Comparison of ENCODE assay signal across 9 mouse cellular contexts in the genomic region with DNA sequence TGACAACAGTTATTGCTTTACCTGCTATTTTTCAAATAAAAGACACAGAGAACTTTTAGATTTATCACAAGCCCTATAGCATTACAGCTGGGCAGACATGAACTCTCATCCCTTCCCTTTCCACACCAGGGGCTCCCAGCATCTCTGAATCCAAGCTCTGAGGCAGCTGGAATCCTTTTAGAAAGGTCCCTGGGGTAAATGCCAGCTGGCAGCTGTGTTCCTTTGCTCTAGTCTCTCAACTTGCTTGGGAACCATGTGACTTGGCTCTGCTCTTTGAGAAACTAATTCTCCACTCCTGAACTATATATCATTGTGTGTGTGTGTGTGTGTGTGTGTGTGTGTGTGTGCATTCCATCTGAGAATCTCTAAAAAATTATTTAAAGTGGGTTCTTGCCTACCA. TPM values are rescaled to one million over a fixed set of nuclear protein-coding genes. Genes with fewer than 3 reads are reported as not detected.
A peak's percentile ranks its signal among the peaks of the same experiment; 100 is the strongest.
DNase-seq lines count a peak whose midpoint lies in the region; ATAC-seq lines count a peak whose summit lies in the region.
"Had no signal": no experiment of that assay in that cellular context is flagged by ENCODE, and none has a peak within 500 bp of the region (broad histone marks: within the 10 kb centered on the region; RNA-seq: fewer than 3 reads in every experiment).

No protein-coding gene starts in this region.

- no peak overlapping the region for H3K27ac ChIP-seq in heart, embryonic 10.5 days
- H3K27ac ChIP-seq: left cerebral cortex, adult 2 months had no signal

- no peaks in the 10 kb centered on the region for H3K9me3 ChIP-seq in heart, embryonic 10.5 days

- no peak overlapping the region for H3K4me3 ChIP-seq in heart, embryonic 10.5 days
- H3K4me3 ChIP-seq: left cerebral cortex, adult 2 months had no signal

- H3K27me3 ChIP-seq in heart, embryonic 10.5 days (ENCODE audit: insufficient read depth, poor library complexity, severe bottlenecking), result no peaks in the 10 kb centered on the region

- no peak for ATAC-seq in inflammation-experienced regulatory T-cells, adult 6 months

- peak; percentile 96 for DNase-seq in heart, adult 11 months
- DNase-seq in heart, embryonic 10.5 days (ENCODE audit: low spot score), result no peak
- peak; percentile 22 for DNase-seq in urinary bladder, postnatal 14 days (ENCODE audit: low spot score)
- no peak for DNase-seq in urinary bladder, adult 18-20 months (ENCODE audit: low spot score in 2 of 2)
- peak; percentile 71 for DNase-seq in kidney, postnatal 10 days
- no peak for DNase-seq in spleen, postnatal 10 days (ENCODE audit: low spot score in 2 of 2)
- DNase-seq in cerebellum, adult 18-20 months, result no peak

- 0 out of 2 replicates have a peak, but pooled peaks cover 8% of the 10 kb centered on the region for H3K4me1 ChIP-seq in heart, embryonic 10.5 days

- no peaks in the 10 kb centered on the region for H3K36me3 ChIP-seq in heart, embryonic 10.5 days

RNA-seq across cellular contexts. Expression of gene Ranbp6, which starts 50.0 kb away (rescaled TPM):
- polyA plus RNA-seq in heart, embryonic 10.5 days (2016; fragmentation: Nextera tagmentation; extraction: Ambion mirVana), result 16.2 and 19.7 TPM in 2 replicates
- 1 to 10 TPM; 7.4 to 9.1 (median 8.0) TPM for polyA plus RNA-seq in inflammation-experienced regulatory T-cells, adult 6 months (2017; shearing (Covaris generic))

RNA-seq across cellular contexts. Expression of gene 9930021J03Rik, which starts 57.0 kb away (rescaled TPM):
- polyA plus RNA-seq in heart, embryonic 10.5 days (2016; fragmentation: Nextera tagmentation; extraction: Ambion mirVana), result 2.9 and 4.2 TPM in 2 replicates
- polyA plus RNA-seq in inflammation-experienced regulatory T-cells, adult 6 months (2017; shearing (Covaris generic)), result 1 to 10 TPM; 5.3 to 7.9 (median 7.4) TPM

Comparison
In these comparisons a context has a peak if more than half of its experiments do, and no peak if none do; other contexts are left out.
1. DNase-seq: peak in heart, adult 11 months (single experiment), urinary bladder, postnatal 14 days (single experiment) and kidney, postnatal 10 days (single experiment); none in heart, embryonic 10.5 days (single experiment), urinary bladder, adult 18-20 months (0 of 2), spleen, postnatal 10 days (0 of 2) and cerebellum, adult 18-20 months (0 of 2).